Mouse (Mus musculus) C2C12 (cell line): ENCODE measurements around the gene Ogfrl1.

Experiments
- CEBPB ChIP-seq: IDR thresholded peaks from one replicate; pipeline ENCODE4 v1.6.1; 2011; ENCODE audit warnings: low read depth, mild to moderate bottlenecking, control low read depth, moderate library complexity
- CTCF ChIP-seq: IDR thresholded peaks from one replicate; pipeline ENCODE4 v1.5.1; 2011; ENCODE audit not compliant: control insufficient read depth, insufficient read depth, insufficient read length
- MYOD1 ChIP-seq: IDR thresholded peaks from one replicate; pipeline ENCODE4 v1.6.1; 2011; ENCODE audit warnings: low read depth; ENCODE audit not compliant: control insufficient read depth, insufficient read length
- MYOG ChIP-seq: IDR thresholded peaks from one replicate; pipeline ENCODE4 v1.6.1; 2011; ENCODE audit not compliant: control insufficient read depth, insufficient read length; ENCODE audit errors: extremely low read depth
- USF1 ChIP-seq: IDR thresholded peaks from one replicate; pipeline ENCODE4 v1.6.1; 2011; ENCODE audit warnings: low read depth, mild to moderate bottlenecking, control low read depth, moderate library complexity

DNA sequence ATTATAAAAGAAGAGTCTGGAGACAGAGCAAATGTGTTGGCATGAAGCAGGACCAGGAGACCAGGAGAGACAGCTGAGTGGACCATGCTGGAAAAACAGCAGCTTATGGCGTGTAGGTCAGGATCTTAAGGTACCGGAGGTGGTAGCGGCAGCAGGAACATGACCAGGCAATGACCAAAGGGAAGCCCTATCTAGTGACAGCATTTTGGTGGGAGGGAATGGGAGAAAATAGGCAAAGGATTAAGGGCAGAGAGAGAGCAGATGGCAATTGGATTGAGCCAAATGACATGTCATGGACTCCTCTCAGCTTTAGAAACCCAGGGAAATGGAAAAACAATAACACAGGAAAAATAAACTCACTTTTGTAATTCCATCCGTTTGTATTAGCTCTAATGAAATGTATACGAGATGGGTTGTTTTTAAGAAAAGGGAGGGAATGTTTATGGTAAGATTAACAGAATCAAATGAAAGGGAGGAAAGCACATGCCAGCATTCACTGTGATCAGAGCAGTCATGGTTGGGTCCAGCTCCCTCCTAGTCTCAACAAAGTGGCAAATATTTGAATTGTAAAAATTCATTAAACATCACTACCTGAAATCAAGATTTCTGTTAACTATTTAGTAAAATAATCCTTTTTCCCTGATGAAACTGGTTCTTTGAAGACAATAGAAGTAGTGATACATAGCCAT lies 48.3 kb upstream of the Ogfrl1 start:
- TF ChIP-seq CTCF (no peak), USF1 (no peak), CEBPB (no peak), MYOD1 (no peak), MYOG (no peak)
